Mouse (Mus musculus): ENCODE measurements around the gene Grap.

GRCm38 (mm10) chr11:61719387-61719786 is 66.3 kb downstream of the Grap start:
- TF ChIP-seq CTCF (IDR thresholded peaks at IDR 0.05; ENCODE audit: extremely low read depth, insufficient read depth, insufficient read length, insufficient replicate concordance) = no peak
- no peak for TF ChIP-seq POLR2A (IDR thresholded peaks at IDR 0.05; ENCODE audit: low read depth, low read length)

All from spleen, adult 2 months (tissue).